Mouse (Mus musculus) left cerebral cortex, postnatal 14 days (tissue): ENCODE measurements around the gene Miga1. TPM values are rescaled to one million over a fixed set of nuclear protein-coding genes. Genes with fewer than 3 reads are reported as not detected.
A peak's percentile ranks its signal among the peaks of the same experiment; 100 is the strongest.
"Not testable (repeated sequence)": the region's sequence is repeated elsewhere in the genome, so short reads cannot be mapped to it uniquely, and the experiment has no call there.

Experiments used
- DNase-seq, 2 experiments: peaks; one replicate each; pipeline ENCODE4 v3.0.0; 2021 to 2022; ENCODE audit warnings: low spot score in 2 of 2, mixed read lengths in 1 of 2
- intact Hi-C: fragments of 180-260 bp; cut with DNase I; formaldehyde crosslinking; loops from one replicate; pipeline ENCODE4 v1.15.1; 2025
- total RNA-seq, 2 experiments: library from RNA; stranded (reverse); gene quantifications; 2 replicates each; pipeline ENCODE4 v1.2.3; 2021

The Miga1 gene
- total RNA-seq, 2 experiments from 2014 or later: 82.3 to 83.2 TPM

DNA sequence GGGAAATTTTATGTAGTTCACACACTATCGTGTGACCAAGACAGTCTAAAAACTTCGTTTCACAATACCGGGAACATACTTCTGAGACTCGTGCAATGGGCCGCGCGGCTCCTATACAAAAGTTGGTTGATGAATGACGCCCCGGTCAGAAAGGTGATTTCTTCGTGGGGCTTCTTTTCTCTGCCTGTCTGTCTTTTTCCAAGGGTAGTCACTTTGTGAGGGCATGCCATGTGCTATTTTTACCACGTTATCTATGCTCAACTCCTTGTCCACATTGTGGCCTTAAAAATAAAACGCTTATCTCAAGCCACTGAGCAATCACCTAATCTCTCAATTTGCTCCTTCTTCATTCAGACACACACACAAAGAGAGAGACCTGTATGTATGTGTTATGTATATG lies 75.4 kb downstream of the Miga1 start:
- no peak for DNase-seq
- intact Hi-C loops: loop anchor here (10.0 kb wide), 1 partner anchor 50 kb away; no protein-coding TSS in a partner anchor

DNA sequence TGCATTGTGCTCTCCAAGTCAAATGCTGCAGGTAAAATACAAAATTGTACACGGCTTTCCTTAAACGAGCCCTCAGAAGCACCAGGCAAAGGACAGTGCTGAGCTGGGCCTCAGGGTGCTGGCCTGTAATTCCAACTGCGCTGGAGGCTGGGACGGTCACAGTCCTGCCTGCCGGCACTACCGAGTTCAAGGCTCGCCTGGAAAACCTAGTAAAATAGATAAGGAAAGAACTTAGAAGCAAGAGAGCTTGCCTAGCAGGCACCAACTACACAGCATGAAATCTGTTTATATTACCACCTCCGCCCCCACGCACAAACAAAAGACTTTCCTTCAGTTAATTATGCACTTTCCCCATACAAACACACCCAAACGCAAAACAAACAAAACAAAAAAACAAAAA lies 75.8 kb downstream of the Miga1 start:
- no peak for DNase-seq
- intact Hi-C loops: loop anchor here (10.0 kb wide), 1 partner anchor 50 kb away; no protein-coding TSS in a partner anchor

DNA sequence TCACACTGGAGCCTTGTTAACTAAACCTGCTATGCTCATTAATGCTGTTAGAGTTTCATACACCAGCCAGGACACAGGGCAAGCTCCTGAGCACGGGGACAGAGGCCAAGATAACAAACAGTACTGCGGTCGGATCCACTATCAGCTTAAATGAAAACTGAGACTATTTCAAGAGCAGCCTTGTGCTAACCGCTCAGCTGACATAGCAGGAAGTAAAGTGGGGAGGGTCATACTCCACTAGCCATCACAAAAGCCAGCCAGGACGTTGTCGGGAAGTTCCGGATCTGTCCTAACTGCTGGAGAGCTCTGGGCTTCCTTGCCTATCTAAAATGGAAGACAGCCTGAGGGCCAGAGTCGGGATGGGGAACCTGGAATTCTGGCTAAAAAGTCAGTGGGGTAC lies 78.3 kb downstream of the Miga1 start:
- intact Hi-C loops: loop anchor here (10.0 kb wide), 1 partner anchor 53 kb away; no protein-coding TSS in a partner anchor
- no peak for DNase-seq

DNA sequence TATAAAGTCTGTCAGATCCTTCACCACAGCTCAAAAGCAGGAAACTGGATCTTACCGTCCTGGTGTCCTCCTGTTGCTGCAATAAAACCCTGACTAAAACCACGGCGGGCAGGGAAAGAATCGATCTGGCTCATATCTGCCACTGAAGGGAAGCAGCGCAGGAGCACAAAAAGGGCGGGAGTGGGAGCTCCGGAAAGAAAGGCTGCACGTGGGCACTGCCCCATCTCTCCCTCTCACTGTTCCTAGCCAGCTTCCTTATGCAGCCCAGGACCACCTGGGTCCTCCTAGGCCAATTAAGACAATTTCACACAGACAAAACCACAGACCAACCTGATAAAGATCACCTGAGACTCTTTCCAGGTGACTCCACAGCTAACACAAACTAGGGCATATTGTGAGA lies 78.8 kb downstream of the Miga1 start:
- DNase-seq: no peak
- intact Hi-C loops: loop anchor here (10.0 kb wide), 1 partner anchor 53 kb away; no protein-coding TSS in a partner anchor

DNA sequence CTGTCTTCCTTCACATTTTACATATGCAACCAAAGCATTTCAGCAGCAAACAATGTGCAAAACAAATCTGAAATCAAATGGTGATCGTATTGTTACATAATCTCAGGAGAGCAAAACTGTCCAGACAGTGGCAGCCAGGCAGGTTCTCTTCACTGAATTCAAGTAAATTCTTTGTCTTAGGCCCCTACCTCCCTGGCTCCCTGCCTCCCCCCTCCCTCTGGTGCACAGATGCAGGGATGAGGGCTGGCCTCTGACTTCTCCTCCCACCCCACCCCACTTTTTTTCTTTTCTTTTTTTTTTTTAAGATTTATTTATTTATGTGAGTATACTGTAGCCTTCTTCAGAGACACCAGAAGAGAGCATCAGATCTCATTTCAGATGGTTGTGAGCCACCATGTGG lies 79.8 kb downstream of the Miga1 start:
- no peak for DNase-seq
- intact Hi-C loops: loop anchor here (10.0 kb wide), 1 partner anchor 54 kb away; no protein-coding TSS in a partner anchor

DNA sequence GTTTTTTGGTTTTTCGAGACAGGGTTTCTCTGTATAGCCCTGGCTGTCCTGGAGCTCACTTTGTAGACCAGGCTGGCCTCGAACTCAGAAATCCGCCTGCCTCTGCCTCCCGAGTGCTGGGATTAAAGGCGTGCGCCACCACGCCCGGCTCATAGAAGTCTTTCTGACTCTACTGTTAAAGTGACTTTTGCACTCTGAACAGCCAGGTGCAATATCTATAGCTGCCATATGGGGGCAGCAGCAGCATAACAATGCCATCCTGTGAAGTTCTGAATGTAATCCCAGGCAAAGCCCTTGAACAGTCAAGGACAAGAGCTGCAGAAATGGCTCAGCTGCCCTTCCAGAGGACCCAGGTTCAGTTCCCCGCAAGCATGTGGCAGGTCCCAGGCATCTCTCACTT lies 80.8 kb downstream of the Miga1 start:
- intact Hi-C loops: not testable (repeated sequence)
- peak; percentile 84 to 85 for DNase-seq

DNA sequence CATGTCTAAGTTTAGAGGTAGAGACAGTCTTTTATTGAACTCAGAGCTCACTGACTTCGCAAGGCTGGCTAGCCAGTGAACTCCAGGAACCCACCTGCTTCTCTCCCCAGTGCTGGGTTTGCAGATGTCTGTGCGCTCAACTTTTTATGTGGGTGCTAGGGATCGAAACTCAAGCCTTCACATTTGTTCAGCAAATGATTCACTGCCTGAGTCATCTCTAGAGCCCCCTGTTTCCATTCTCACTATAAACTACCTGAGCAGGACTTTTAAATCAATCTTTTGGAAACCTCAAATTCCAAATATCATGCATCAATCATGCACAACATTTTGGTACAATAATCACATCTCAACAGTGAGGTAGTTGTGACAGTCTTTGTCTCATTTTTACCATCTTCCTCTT lies 82.7 kb downstream of the Miga1 start:
- no peak for DNase-seq
- intact Hi-C loops: no loop called here

DNA sequence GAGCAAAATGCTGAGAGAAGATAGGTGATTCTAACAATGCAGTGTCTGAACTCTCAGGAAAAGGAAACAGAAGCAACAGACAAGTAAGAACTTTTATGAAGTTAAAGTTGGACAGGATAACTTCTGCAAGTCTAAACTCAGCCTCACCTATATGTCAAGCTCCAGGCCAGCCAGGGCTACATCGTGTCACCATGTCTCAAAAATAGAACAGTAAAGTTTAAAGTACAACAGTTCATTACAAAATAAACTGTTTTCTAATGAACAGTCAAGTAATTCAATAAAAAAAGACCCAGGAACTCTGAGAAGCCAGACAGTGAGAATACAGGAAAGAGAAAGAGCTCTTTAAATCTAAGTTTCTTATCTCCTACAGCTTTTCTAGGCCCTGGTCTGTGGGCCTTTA lies 89.7 kb downstream of the Miga1 start:
- intact Hi-C loops: no loop called here
- no peak for DNase-seq

DNA sequence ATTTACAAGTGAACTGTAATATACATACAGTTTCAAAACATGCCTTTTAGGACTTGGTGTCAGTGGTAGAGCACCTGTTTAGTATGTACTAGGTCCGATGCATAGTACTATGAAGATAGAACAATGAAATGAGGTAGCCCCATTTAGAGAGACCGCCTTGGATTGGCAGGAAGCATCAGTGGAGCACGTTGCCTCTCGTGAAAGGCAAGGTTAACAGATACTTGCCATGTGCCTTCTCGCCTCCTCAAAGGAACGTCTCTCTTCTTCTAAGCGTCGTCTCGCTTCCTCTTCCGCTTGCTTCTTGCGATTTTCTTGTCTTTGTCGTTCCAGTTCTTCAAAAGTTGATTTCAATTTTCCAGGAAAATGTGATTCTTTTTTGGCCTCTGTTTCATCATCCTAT lies 92.5 kb downstream of the Miga1 start:
- intact Hi-C loops: no loop called here
- no peak for DNase-seq

DNA sequence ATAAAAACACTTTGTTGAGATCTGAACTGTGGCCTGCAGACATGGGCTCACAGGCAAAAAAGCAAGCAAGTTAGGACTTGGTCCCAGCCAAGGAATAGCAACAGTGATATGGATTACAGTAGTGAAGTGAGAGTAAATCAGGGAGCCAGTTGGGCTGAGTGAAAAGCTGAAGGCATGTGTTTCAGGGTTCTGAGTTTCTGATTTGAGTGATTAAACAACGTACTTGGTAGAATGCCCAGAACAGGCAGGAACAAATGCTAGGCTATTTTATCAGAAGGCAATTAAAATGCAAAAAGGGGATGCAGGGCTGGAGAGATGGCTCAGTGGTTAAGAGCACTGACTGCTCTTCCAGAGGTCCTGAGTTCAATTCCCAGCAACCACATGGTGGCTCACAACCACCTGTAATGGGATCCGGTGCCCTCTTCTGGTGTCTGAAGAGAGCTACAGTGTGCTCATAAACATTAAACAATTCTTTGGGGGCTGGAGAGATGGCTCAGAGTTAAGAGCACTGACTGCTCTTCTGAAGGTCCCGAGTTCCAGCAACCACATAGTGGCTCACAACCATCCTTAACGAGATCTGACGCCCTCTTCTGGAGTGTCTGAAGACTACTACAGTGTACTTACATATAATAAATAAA lies 94.8 kb downstream of the Miga1 start:
- intact Hi-C loops: no loop called here
- no peak for DNase-seq

DNA sequence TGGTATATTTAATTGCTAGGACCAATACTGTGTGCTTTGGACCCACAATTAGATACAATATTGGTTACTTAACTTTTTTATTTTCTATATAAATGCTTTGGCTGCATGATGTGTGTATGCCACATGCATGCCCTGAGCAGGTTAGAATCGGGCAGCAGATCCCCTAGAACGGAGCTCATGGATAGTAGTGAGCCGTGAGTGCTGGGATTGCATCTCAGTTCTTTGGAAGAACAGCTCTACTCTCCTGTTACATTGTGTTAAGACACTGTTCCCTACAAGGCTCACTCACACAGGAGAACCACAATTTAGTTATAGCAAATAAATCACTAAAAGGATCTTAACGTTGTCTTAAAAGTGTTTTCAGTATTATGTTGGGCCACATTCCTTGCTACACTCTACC lies 96.9 kb downstream of the Miga1 start:
- no peak for DNase-seq
- intact Hi-C loops: no loop called here

DNA sequence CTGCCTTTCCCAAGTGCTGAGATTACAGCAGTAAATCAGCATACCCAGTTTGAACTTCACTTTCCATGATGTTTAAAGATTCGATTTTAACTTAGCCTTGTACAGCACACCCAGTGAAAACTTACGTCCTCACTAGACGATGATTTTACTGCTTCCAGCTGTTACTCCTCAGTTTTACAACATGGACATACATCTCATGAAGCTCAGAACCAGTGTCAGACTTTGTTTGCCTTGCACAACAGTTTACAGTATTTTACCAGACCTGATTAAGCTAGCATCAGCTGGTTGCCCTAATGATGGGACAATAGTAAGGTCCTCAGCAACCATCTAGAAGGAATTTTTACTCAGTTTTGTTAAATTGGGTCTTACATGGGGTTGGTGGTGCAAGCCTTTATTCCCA lies 99.1 kb downstream of the Miga1 start:
- no peak for DNase-seq
- intact Hi-C loops: no loop called here

DNA sequence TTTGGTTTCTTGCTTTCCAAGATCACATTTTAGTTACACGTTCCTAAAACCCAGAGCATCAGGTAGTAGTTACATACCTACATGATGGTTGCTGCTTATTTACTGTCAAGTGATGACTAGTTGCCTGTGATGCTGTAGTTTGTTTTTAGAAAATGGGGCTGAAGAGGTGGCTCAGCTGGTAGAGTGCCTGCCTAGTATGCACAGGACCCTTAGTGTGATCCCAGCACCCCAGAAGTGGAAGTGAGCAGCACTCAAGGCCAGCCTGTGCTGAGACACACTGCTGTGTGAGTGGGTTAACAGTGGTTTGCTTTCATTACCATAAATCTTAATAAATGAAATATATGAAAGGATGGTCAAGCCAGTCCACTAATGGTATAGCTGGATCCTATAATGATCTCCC lies 100.6 kb downstream of the Miga1 start:
- intact Hi-C loops: no loop called here
- no peak for DNase-seq

DNA sequence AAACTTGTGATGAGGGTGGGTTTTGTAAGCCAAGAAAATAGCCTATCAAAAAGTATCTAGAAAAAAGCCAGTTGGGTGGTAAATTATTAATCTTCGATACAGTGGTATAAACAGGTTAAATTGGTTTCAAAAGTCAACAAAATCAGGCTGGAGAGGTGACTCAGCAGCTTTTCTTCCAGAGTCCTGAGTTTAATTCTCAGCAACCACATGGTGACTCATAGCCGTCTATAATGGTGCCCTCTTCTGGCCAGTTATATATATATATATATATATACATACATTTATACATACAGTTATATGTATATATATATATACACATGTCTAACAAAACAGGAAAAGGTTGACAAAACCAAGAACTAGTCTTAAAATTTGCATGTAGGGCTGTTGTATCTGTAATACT lies 101.4 kb downstream of the Miga1 start:
- intact Hi-C loops: no loop called here
- no peak for DNase-seq

DNA sequence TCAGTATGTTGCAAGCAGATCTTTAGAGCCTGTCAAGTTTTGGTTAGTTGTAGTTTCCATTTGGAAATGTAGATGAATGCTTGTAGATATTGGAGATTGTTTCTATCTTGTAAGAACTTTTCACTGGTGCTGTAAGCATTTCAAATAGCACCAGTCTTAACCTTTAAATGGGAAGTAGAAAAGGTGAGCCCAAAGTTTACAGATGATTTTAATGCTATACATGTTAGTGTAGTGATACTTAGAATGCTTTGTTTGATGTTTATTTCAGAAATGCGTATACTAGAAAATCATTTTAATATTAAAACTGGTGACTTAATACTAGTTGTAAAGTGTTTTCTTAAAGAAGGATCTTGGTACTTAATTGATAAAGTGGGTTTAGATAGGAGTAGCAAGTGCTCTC lies 104.4 kb downstream of the Miga1 start:
- intact Hi-C loops: no loop called here
- DNase-seq: no peak

DNA sequence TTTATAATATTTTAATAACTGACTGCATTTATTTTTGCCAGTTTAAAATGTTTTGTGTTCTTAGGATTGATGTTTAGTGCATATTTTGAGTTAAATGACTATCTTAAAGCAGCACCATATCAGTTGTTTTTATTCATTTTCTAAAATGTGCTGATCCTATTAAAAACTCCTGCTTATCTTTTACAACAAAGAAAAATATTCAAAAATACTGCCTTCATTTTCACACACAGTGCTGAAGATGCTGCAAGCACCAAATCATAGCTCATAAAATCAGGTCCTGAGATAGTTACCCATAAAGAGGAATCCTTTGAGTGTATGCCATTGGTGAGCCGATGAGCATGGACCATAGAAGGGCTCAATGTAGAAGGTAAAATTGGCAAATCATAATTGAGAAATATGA lies 105.0 kb downstream of the Miga1 start:
- no peak for DNase-seq
- intact Hi-C loops: no loop called here

DNA sequence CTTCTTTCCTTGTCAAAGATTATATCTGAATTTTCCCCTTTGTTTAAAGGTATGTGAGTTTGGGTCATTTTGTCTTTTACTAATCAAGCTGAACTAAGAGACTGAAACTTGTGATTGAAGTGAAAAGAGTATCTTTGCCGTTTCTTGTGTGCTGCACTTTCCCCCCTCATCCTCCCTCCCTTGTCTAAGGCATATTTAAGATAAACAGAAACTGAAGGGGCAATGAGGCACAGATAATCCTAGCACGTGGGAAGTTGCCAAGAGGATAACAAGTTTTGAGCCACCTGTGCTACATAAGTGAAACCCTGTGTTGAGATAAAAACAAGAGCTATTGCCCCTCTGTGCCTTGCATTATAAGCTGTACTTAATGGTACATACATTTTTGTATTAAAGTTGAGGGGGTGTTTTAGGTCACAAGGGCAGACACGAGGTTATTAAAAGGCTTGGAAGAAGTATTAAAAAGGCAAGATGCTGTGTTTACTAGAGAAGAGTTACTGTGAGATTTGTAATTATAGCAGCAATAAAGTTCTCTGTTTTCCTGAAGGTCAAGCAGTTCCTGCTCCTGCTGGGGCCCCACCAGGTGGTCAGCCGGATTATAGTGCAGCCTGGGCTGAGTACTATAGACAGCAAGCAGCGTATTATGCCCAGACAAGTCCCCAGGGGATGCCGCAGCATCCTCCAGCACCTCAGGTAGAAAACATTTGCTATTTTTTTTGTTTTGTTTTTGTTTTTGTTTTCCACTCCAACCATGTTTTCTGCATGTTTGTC lies 108.7 kb downstream of the Miga1 start:
- intact Hi-C loops: no loop called here
- DNase-seq: no peak

DNA sequence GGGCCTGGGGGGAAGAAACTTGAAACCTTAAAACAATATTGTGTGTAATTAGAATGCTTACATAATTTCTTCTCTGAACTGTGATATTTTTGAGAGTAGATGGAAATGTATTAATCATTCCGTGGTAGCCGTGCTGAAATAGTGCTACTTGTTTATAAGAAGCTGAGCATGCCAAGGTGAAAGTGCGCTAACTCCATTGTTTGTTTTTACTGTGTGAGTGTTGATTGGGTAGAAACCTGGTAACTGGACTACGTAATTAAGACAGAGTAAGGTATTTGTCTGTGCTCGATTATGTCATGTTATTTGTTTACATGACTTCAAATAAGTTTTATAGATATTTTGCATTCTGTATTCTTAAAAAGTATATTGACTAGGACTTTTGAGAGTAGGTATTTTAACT lies 110.9 kb downstream of the Miga1 start:
- no peak for DNase-seq
- intact Hi-C loops: loop anchor here (5.0 to 10.0 kb wide), 2 partner anchors 117 to 146 kb away; no protein-coding TSS in a partner anchor

DNA sequence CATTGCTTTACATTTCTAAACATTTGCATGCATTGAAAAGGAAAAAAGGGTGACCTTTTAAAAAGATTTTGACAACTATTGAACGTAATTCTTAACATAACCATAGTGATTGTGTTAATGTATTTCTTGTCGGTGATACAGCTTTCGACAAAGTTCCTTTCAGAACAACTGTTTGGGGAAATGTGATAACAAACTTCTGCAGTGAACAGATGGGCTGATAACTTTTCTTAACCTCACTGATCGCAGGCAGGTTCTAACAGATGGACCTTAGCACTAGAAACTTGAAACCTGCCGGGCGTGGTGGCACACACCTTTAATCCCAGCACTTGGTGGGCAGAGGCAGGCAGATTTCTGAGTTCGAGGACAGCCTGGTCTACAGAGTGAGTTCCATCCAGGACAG lies 111.4 kb downstream of the Miga1 start:
- intact Hi-C loops: loop anchor here (5.0 to 10.0 kb wide), 2 partner anchors 117 to 146 kb away; no protein-coding TSS in a partner anchor
- DNase-seq: no peak

DNA sequence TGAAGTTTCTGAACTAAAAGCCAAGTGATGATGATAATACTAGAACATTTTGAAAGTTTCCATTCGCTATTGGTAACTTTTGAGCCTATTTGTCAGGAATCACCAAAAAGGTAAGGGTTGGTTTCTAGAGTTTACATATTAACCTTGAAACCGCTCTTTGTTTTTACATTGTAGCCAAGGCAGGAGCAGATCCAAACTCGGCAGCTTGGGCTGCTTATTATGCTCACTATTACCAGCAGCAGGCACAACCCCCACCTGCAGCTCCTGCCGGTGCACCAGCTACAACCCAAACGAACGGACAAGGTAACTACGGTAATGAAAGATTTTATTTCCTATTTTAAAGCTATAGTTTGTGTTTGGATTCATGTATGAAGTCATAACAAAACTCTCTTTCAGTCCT lies 114.3 kb downstream of the Miga1 start:
- no peak for DNase-seq
- intact Hi-C loops: loop anchor here (5.0 to 10.0 kb wide), 2 partner anchors 114 to 149 kb away; no protein-coding TSS in a partner anchor

DNA sequence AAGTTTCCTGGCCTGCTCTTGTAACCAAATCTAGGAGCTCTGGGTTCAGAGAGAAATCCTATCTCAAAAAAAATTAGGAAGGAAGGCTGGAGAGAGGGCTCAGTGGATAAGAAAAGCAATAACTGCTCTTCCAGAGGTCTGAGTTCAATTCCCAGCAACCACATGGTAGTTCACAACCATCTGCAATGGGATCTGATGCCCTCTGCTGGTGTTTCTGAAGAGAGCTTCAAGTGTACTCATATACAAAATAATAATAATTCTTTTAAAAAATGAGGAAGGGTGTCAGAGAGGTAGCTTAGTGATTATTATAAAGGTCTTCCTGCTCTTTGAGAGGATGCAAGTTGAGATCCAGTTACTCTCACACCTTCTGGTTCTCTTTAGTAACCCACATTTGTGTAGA lies 115.3 kb downstream of the Miga1 start:
- no peak for DNase-seq
- intact Hi-C loops: loop anchor here (5.0 to 10.0 kb wide), 2 partner anchors 113 to 150 kb away; no protein-coding TSS in a partner anchor
